Mouse (Mus musculus): ENCODE measurements around the gene Gm6583.

Gm6583 gene

DNA sequence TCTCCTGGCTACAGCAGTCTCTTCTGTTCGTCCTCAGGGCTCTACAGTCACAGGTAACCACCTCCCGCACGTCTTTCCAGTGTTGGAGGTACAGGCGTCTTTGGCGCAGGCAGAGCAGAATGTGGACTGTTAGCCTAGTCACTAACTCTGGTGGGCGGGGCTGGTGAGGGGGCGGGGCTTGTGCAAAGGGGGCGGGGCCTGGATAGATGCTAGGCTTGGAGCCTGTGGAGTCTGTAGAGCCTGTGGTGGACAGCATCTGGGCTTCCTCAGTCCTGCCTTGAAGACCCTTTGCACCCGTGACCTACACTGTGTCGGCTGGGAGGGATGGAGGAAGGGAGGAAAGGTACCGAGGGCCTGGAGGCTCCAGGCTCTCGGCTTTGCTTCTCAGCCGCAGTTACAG lies at the start of gene Gm6583:
TSS of gene Gm6583 (minus strand) at position 124 of the 400 bp plus-strand sequence.
- TF ChIP-seq GATA4 (IDR thresholded peaks at IDR 0.05; ENCODE audit: insufficient replicate concordance, low read length): no peak

DNA sequence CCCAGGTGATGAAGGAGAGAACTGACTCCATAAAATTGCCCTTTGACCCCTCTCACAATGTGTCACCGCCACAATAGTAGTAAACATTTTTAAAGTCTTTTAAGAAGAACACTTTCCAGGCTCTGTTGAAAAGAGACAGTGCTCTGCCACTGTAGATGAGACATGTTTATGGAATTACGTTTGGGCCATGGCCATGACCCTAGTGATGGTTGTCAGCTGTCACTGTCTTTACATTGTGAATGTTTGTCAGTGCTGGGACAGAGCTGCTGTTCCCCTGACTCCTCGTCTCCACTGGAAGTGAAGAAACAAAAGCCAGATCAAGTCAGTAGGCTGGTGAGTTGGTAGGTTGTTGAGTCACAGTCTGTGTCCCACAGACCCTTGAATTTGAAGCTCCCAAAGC lies 46.6 kb upstream of the Gm6583 start:
- no peak for TF ChIP-seq GATA4 (IDR thresholded peaks at IDR 0.05; ENCODE audit: insufficient replicate concordance, low read length)

DNA sequence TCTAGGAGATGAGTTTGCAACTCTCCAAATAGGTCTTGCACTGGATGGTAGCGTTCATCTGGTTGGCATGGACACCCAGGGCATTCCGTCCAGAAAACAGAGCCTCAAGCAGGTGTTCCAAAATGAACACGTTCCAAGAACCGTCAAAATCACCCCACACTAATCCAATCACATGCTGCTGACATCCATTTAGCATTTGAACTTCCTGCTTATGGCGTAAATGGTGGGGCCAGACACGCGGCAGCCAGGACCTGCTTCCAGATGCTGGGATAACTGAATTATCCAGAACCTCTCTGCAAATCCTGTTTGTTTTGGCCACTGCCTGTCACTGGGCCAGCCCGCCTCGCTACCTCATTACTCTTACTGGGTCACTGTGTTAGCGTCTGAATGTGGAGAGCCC lies 43.5 kb upstream of the Gm6583 start:
- TF ChIP-seq GATA4 (IDR thresholded peaks at IDR 0.05; ENCODE audit: insufficient replicate concordance, low read length): no peak

DNA sequence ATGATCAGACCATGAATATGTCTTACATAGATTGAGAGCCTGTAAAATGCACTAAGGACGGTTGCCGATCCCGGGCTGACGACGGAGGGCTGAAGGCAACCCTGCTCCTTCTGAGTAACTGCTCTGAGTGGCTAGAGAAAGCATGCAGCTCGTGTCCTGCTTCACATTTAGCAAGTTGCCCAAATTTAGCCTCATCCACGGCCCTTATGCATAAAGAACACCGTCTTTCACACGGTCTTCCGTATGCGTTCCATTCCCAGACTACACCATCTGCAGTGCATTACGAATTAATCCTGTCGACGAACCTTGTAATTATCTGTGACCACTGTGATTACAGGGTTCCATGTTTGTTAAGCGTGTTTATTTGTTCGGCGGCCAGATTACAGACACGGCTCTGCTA lies 40.2 kb upstream of the Gm6583 start:
- no peak for TF ChIP-seq GATA4 (IDR thresholded peaks at IDR 0.05; ENCODE audit: insufficient replicate concordance, low read length)

DNA sequence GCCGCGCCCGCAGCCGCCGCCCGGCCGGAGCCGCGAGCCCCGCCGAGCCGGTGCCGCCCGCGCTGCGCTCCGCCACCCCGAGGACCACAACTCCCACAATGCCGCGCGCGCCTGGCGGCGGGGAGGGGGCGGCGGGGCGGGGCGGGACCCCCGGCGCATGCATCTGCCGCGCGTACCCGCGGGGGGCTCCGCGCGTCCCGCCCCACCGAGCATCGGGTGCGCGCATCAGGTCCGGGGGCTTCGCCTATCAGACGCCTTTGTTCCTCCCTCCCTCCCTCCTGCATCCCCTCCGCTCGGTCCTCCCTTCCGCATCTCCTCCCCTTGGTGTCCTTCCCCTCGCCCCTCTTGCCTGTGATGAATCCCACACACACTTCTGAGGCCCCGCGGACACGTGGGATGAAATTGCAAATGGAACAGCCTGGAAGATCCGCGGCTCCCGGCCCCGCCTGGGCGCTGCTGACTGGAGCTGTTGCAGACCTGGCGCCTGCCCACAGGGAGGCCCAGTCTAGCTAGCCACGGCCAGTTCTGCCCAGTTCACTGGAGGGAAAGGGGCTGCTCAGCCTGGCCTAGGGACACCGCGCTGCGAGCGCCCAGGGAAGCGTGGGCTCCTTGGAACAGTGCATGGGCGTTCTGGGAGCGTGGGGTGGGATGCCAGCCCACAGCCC lies 39.1 kb upstream of the Gm6583 start, which contains the start of gene Asphd2:
TSS of gene Asphd2 (minus strand) at position 88 of the 665 bp plus-strand sequence.
- TF ChIP-seq GATA4 (IDR thresholded peaks at IDR 0.05; ENCODE audit: insufficient replicate concordance, low read length): no peak

DNA sequence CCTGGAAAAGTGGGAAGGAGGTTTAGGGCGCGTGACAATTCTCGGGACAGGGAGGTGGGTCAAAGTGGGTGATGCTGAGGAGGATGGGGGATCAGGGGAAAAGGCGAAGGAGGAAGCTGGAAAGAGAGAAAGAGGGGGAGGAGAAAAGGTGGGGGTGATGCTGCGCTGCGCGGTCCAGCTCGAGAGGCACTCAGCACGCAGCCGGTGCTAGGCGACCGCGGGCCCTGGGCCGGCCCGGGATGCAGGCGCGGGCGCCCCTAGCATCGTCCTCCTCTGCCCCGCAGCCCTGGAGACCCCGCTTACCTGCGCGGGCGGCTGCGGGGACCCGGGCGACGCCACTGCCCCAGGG lies 38.6 kb upstream of the Gm6583 start:
- no peak for TF ChIP-seq GATA4 (IDR thresholded peaks at IDR 0.05; ENCODE audit: insufficient replicate concordance, low read length)

DNA sequence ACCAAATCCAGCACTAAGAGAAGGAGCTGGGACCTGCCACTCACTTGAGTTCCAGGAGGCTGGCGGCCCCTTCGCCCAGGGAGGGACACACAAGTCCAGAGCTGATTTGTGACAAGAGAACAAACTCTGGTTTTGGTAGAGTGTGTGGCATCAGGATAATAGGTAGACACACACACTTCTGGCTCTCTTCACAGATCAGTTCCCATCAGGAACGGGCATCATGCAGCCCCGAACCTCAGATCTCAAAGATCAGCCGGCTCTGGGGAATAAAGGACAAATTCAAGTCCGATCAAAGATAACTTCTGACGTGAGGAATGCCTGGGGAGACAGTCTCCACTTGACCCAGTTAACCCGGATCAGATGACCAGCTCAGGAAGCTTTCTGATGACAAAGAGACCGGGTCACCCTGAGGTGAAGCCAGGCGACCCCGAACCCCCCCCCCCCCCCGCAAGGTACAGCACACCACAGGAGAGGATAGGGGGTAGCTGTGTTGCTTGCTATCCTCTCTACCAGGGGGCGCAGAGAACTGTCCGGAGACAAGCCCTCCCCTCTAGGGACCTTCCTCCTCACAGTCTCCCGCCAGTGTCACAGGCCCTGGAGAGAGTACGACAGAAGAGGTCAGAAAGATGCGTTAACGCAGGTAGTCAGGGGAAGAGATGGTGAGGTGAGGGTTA lies 38.0 kb upstream of the Gm6583 start:
- no peak for TF ChIP-seq GATA4 (IDR thresholded peaks at IDR 0.05; ENCODE audit: insufficient replicate concordance, low read length)

DNA sequence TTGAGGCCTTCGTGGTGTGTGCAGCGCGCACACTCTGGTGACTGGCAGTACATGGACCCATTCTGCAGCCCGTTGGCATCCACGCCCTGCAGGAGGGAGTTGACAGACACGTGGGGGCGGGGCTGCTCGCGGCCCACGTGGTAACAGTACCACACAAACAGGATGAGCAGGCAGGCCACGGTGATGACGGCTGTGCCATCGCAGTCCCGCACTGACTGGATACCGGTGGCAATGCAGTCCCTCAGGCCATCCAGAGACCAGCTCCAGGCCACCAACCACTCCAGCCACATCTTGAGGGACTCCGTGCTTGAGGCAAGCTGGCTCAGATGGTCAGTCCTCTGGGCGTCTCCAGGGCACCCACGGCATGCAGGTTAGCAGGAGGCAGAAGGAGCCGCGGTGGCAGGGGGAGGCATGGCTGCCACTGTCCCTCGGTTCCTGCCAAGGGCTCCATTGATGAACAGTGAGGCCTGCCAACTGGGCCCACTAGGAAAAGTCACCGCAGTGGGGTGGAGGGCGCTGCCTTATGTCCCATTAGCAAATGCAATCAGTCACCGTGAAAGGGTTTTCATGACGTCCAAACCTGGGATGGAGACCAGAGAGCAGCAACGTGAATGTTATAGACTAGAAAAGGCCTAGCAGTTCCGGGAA lies 36.0 kb upstream of the Gm6583 start:
- TF ChIP-seq GATA4 (IDR thresholded peaks at IDR 0.05; ENCODE audit: insufficient replicate concordance, low read length): no peak

DNA sequence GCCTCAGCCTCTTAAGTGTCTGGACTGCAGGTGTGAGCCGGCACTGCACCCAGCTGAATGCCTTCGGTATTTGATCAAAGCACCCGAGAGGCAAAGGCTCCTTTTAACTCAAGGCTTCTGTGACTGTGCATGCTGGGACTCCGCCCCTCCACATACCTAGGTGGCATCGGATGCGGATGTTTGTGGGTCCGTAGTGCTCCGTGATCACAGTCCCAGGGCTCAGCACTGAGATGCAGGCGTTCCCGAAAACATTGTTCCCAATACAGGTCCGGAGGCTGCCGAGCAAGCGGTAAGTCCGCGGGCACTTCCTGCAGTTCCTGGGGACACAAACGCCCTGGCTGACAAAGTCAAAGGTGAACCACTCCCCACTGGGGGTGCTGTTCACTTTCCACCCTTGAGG lies 35.2 kb upstream of the Gm6583 start:
- TF ChIP-seq GATA4 (IDR thresholded peaks at IDR 0.05; ENCODE audit: insufficient replicate concordance, low read length): no peak

DNA sequence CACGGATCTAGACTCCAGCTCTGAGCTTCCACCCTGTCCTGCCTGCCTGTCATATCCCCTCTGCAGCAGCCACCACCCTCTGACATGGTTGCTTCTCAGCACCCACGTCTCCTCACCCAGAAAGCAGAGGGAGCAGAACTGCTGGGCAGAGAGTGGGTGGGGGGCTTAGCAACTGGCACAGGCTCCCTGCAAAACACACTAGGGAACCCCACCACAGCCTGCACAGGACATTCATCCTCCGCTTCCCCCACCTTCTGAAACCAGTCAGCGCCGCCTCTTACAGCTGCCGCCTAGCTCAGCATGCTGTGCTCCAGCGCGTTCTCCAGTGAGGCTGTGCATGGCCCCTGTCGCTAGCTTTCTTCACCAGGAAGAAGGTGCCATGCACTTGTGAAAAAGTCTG lies 33.5 kb upstream of the Gm6583 start:
- TF ChIP-seq GATA4 (IDR thresholded peaks at IDR 0.05; ENCODE audit: insufficient replicate concordance, low read length): no peak

DNA sequence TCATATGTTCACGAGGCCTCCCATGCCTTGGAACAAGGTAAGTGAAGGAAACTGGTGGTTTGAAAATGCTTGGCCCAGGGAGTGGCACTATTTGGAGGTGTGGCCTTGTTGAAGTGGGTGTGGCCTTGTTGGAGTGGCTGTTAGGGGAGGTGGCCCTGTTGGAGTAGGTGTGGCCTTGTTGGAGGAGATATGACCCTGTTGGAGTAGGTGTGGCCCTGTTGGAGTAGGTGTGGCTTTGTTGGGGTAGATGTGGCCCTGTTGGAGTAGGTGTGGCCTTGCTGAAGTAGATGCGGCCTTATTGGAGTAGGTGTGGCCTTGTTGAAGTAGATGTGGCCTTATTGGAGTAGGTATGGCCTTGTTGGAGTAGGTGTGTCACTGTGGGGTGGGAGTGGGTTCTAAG lies 30.1 kb upstream of the Gm6583 start:
- TF ChIP-seq GATA4 (IDR thresholded peaks at IDR 0.05; ENCODE audit: insufficient replicate concordance, low read length): no peak

DNA sequence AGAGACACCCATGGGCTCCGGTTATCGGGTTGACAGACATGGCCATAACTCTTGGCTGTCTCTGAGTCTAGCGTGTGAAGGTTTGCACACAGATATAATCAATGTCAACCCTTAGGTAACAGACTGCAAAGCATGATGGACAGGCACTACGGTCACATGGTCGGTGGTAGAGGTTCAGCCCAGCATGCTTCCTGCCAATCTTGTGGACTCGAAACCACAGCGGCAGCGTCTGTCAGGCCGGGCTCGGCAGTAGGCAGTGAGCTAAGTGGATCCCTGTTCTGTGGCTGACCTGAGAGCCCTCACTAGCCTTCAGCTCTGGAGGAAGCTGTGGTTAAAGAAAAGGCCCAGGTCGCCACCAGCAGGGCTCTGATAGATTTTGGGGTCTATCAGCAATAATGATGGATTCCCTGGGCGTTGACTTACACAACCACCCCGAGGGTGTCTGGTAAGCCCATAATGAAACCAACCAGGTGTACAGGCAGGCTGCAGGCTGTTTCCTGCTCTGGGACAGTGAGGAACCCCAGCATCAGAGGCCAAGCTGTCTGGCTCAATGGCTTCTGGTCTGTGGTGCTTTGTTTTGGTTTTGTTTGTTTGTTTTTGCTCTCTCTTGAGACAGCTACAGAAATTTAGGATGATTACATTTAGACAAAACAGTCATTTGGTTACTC lies 29.1 kb upstream of the Gm6583 start:
- TF ChIP-seq GATA4 (IDR thresholded peaks at IDR 0.05; ENCODE audit: insufficient replicate concordance, low read length): no peak

DNA sequence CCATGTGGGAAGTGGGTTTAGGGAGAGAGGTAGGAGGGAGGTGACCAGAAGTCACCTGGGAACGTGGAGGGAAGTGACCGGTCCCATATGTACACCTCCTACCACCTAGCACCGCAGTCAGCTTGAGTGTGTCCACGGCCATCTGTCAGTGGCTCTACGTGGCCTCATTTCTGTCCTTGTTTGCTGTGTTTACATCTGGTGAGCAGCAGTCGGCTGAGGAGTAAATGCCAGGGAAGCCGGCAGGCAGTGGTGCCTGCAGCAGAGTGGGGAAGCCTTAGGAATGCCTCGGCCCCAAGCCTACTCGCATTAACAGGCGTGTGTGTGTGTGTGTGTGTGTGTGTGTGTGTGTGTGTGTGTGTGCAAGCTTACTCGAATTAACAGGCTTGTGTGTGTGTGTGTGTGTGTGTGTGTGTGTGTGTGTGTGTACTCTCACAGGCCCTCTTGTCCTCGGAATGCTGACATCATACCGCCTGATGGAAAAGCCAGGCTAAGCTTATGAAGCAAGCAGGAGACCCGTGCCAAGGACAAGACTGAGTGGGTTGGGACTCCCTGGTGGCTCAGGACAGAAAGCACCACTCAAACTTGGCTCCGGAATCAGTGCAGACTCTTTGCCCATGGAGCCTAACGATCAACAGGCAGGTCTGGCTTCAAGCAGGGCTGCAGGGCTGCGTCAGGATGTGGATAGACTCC lies 27.0 kb upstream of the Gm6583 start:
- no peak for TF ChIP-seq GATA4 (IDR thresholded peaks at IDR 0.05; ENCODE audit: insufficient replicate concordance, low read length)

DNA sequence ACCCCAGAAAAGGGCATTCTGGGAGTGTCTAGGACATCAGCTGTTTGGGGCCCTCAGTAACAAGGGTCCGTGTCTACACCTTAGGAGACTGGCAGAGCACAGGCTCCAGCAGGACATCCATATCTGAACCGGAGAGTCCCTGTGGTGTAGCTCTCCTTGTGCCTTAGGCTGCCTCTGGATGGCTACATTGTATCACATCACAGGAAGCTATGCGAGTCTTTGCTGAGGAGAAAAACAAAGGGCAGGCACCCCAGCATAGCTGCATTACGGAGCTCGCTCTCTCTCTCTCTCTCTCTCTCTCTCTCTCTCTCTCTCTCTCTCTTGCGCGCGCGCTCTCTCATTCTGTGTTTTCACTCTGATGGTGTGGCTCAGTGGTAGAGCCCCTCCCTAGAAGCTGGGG lies 26.2 kb upstream of the Gm6583 start:
- no peak for TF ChIP-seq GATA4 (IDR thresholded peaks at IDR 0.05; ENCODE audit: insufficient replicate concordance, low read length)

DNA sequence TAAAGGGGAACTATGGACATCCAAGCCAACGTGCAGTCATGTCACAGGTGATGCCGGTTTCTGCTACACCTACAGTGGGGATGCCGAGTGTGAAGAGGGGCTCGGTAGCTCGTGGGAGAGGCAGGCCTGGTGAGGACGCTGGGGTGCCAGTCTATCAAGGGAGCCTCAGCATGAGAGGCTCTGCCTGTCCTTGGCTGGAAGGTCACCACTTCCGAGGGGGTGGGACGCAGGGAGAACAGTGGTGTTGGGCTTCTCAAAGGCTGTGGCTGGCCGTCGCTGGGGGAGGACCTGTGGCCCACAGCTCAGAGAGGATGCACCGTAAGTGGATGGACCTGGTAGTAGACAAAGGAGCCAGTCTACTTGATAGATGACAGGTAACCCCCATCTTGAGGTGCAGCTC lies 25.3 kb upstream of the Gm6583 start:
- TF ChIP-seq GATA4 (IDR thresholded peaks at IDR 0.05; ENCODE audit: insufficient replicate concordance, low read length): no peak
